Mouse (Mus musculus): ENCODE data around the gene Acss2.

- TF ChIP-seq POLR2A (IDR thresholded peaks at IDR 0.05; ENCODE audit: control insufficient read depth, low read depth, low read length) (no peak), CTCF (IDR thresholded peaks at IDR 0.05; ENCODE audit: control insufficient read depth, insufficient read depth, insufficient replicate concordance, low read depth, low read length) (no peak)
Observed at GRCm38 (mm10) chr2:155512479-155512878, 5.3 kb upstream of the Acss2 start.
